Mouse (Mus musculus): Measurements from ENCODE around the gene Gm20661.

Gene Gm20661

GRCm38 (mm10) chr9:107982681-107983346 is at the start of gene Gm20661:
TSS of gene Gm20661 (plus strand) at chr9:107983058.
- peak; percentile 87 for DNase-seq (ENCODE audit: low read depth, low spot score)

GRCm38 (mm10) chr9:107934146-107934545 is 48.7 kb upstream of the Gm20661 start:
- no peak for DNase-seq (ENCODE audit: low read depth, low spot score)

GRCm38 (mm10) chr9:107935374-107935773 is 47.5 kb upstream of the Gm20661 start, which contains the start of gene Camkv:
TSS of gene Camkv (plus strand) at chr9:107935674.
- DNase-seq (ENCODE audit: low read depth, low spot score): no peak

GRCm38 (mm10) chr9:107935790-107936214 is 47.1 kb upstream of the Gm20661 start:
- DNase-seq (ENCODE audit: low read depth, low spot score): peak; percentile 46

- no peak for DNase-seq (ENCODE audit: low read depth, low spot score)
Measured at GRCm38 (mm10) chr9:107936215-107936822, 46.5 kb upstream of the Gm20661 start.

- no peak for DNase-seq (ENCODE audit: low read depth, low spot score)
Measured at GRCm38 (mm10) chr9:107936831-107937230, 46.0 kb upstream of the Gm20661 start.

GRCm38 (mm10) chr9:107947241-107948194 is 35.3 kb upstream of the Gm20661 start:
- no peak for DNase-seq (ENCODE audit: low read depth, low spot score)

GRCm38 (mm10) chr9:107949184-107949921 is 33.5 kb upstream of the Gm20661 start:
- DNase-seq (ENCODE audit: low read depth, low spot score): no peak

- no peak for DNase-seq (ENCODE audit: low read depth, low spot score)
Measured at GRCm38 (mm10) chr9:107949922-107950235, 33.0 kb upstream of the Gm20661 start, which contains the start of gene Traip. TSS of gene Traip (plus strand) at chr9:107950136.

GRCm38 (mm10) chr9:107950460-107951355 is 32.1 kb upstream of the Gm20661 start:
- DNase-seq (ENCODE audit: low read depth, low spot score): peak; percentile 93

- no peak for DNase-seq (ENCODE audit: low read depth, low spot score)
Measured at GRCm38 (mm10) chr9:107955613-107956289, 27.1 kb upstream of the Gm20661 start.

- no peak for DNase-seq (ENCODE audit: low read depth, low spot score)
Measured at GRCm38 (mm10) chr9:107957141-107957540, 25.7 kb upstream of the Gm20661 start.

GRCm38 (mm10) chr9:107959896-107960295 is 23.0 kb upstream of the Gm20661 start:
- DNase-seq (ENCODE audit: low read depth, low spot score): no peak

- DNase-seq (ENCODE audit: low read depth, low spot score): no peak
Measured at GRCm38 (mm10) chr9:107960928-107961327, 21.9 kb upstream of the Gm20661 start.

GRCm38 (mm10) chr9:107961351-107961762 is 21.5 kb upstream of the Gm20661 start:
- no peak for DNase-seq (ENCODE audit: low read depth, low spot score)

GRCm38 (mm10) chr9:107961881-107962280 is 21.0 kb upstream of the Gm20661 start:
- DNase-seq (ENCODE audit: low read depth, low spot score): no peak

GRCm38 (mm10) chr9:107962916-107963315 is 19.9 kb upstream of the Gm20661 start:
- DNase-seq (ENCODE audit: low read depth, low spot score): no peak

GRCm38 (mm10) chr9:107963700-107964099 is 19.2 kb upstream of the Gm20661 start:
- DNase-seq (ENCODE audit: low read depth, low spot score): peak; percentile 88

- no peak for DNase-seq (ENCODE audit: low read depth, low spot score)
Measured at GRCm38 (mm10) chr9:107964681-107965080, 18.2 kb upstream of the Gm20661 start.

- DNase-seq (ENCODE audit: low read depth, low spot score): no peak
Measured at GRCm38 (mm10) chr9:107966676-107967075, 16.2 kb upstream of the Gm20661 start.
